In genomic region chr10:127286730-127287129, GRCm38 (mm10) we compare ENCODE assay signal across 8 mouse cellular contexts. TPM values are rescaled to one million over a fixed set of nuclear protein-coding genes. Genes with fewer than 3 reads are reported as not detected.
DNase-seq lines count a peak whose midpoint lies in the region; ATAC-seq and TF ChIP-seq lines count a peak whose summit lies in the region.

No protein-coding gene starts in this region.

- no peak overlapping the region for H3K9ac ChIP-seq in ES-Bruce4 (ENCODE audit: low read depth, poor library complexity, severe bottlenecking)
- 0 out of 2 replicates have a peak overlapping the region, but pooled peaks have one; percentile 22 for H3K9ac ChIP-seq in forebrain, embryonic 15.5 days (replicated peaks)
- no peak overlapping the region for H3K9ac ChIP-seq in liver, embryonic 14.5 days (replicated peaks)

- ATAC-seq in forebrain, embryonic 15.5 days (replicated peaks): no peak
- no peak for ATAC-seq in liver, embryonic 14.5 days (ENCODE audit: insufficient read depth)

- no peak overlapping the region for H3K4me3 ChIP-seq in ES-Bruce4 (ENCODE audit: low read depth, low read length)
- peak overlapping the region; percentile 65 for H3K4me3 ChIP-seq in forebrain, embryonic 15.5 days
- H3K4me3 ChIP-seq in liver, embryonic 14.5 days (ENCODE audit: insufficient read depth in 1 of 2, low read depth in 2 of 2, low read length in 2 of 2): peak overlapping the region in 1 of 2 experiments; percentile 87; a peak in 1 of 4 replicates

- peaks cover 11% of the 10 kb centered on the region for H3K4me1 ChIP-seq in ES-Bruce4 (ENCODE audit: control insufficient read depth, insufficient read depth, low read length)
- peaks cover 46% of the 10 kb centered on the region for H3K4me1 ChIP-seq in forebrain, embryonic 15.5 days
- H3K4me1 ChIP-seq in liver, embryonic 14.5 days (replicated peaks; ENCODE audit: control insufficient read depth in 2 of 2, insufficient read depth in 2 of 2, low read length in 1 of 2): peaks cover 0 to 23% of the 10 kb centered on the region in 2 experiments; a peak in 3 of 4 replicates

- peak overlapping the region; percentile 91 for H3K4me2 ChIP-seq in forebrain, embryonic 15.5 days (replicated peaks)
- peak overlapping the region; percentile 90 for H3K4me2 ChIP-seq in liver, embryonic 14.5 days (ENCODE audit: low read depth)

- H3K27ac ChIP-seq in ES-Bruce4 (ENCODE audit: insufficient read depth, low read length): peak overlapping the region; percentile 10; the same call in 1 of the 2 replicates
- peak overlapping the region; percentile 97; the same call in 1 of the 2 replicates for H3K27ac ChIP-seq in forebrain, embryonic 15.5 days (replicated peaks)
- no peak overlapping the region for H3K27ac ChIP-seq in liver, embryonic 14.5 days

- no peak for TF ChIP-seq EP300 in ES-Bruce4 (IDR thresholded peaks at IDR 0.05; ENCODE audit: insufficient read depth, low read depth, low read length)
- TF ChIP-seq EP300 in liver, embryonic 14.5 days (IDR thresholded peaks at IDR 0.05; ENCODE audit: low read depth): no peak

- TF ChIP-seq CTCF in ES-Bruce4 (IDR thresholded peaks at IDR 0.05; ENCODE audit: low read depth, low read length): no peak
- TF ChIP-seq CTCF in liver, embryonic 14.5 days (IDR thresholded peaks at IDR 0.05; ENCODE audit: low read depth): no peak

- peak; percentile 31 for DNase-seq in embryo, embryonic 10 days (ENCODE audit: low spot score)
- DNase-seq in embryo, embryonic 9.5 days (ENCODE audit: extremely low spot score): no peak
- no peak for DNase-seq in liver, embryonic 14.5 days (ENCODE audit: low read depth in 3 of 3, low spot score in 3 of 3)
- no peak for DNase-seq in urinary bladder, adult 18-20 months (ENCODE audit: low spot score in 2 of 2)
- no peak for DNase-seq in left cerebral cortex, adult 11 months (ENCODE audit: low spot score)
- DNase-seq in spleen, adult 12 weeks (ENCODE audit: low spot score): no peak

- H3K27me3 ChIP-seq in ES-Bruce4 (ENCODE audit: control insufficient read depth, insufficient read depth, low read length, poor library complexity, severe bottlenecking): no peaks in the 10 kb centered on the region
- H3K27me3 ChIP-seq in forebrain, embryonic 15.5 days: no peaks in the 10 kb centered on the region
- no peaks in the 10 kb centered on the region for H3K27me3 ChIP-seq in liver, embryonic 14.5 days (ENCODE audit: control insufficient read depth, insufficient read depth, low read length)

- WGBS in forebrain, embryonic 15.5 days: 50% methylated on average over 7 of the region's 7 CpGs
- 70% methylated on average over 7 of the region's 7 CpGs for WGBS in liver, embryonic 14.5 days (ENCODE audit: insufficient replicate concordance)

- peaks cover 17% of the 10 kb centered on the region for H3K36me3 ChIP-seq in ES-Bruce4 (ENCODE audit: control insufficient read depth, insufficient read depth, low read length, poor library complexity, severe bottlenecking)
- H3K36me3 ChIP-seq in forebrain, embryonic 15.5 days: peaks cover 44% of the 10 kb centered on the region
- peaks cover 43% of the 10 kb centered on the region for H3K36me3 ChIP-seq in liver, embryonic 14.5 days (replicated peaks; ENCODE audit: control insufficient read depth, insufficient read depth, low read depth)

- no peaks in the 10 kb centered on the region for H3K9me3 ChIP-seq in ES-Bruce4 (replicated peaks; ENCODE audit: control insufficient read depth, insufficient read depth, low read length, poor library complexity, severe bottlenecking)
- H3K9me3 ChIP-seq in forebrain, embryonic 15.5 days: no peaks in the 10 kb centered on the region
- no peaks in the 10 kb centered on the region for H3K9me3 ChIP-seq in liver, embryonic 14.5 days (ENCODE audit: control insufficient read depth, low read length)

- TF ChIP-seq POLR2A in ES-Bruce4 (IDR thresholded peaks at IDR 0.05; ENCODE audit: insufficient read depth, low read length): no peak

RNA-seq across cellular contexts. Expression of gene Mbd6, which starts 2.1 kb away (rescaled TPM):
- 26.2 and 26.7 TPM in 2 replicates for polyA plus RNA-seq in ES-Bruce4 (2011; ENCODE audit: insufficient read depth, insufficient read length, low read depth, missing spikeins)
- polyA plus RNA-seq in forebrain, embryonic 15.5 days (2015; fragmentation: Nextera tagmentation; extraction: Ambion mirVana): 17.4 and 17.5 TPM in 2 replicates
- 9.7 and 11.0 TPM in 2 replicates for polyA plus RNA-seq in liver, embryonic 14.5 days (2012; rRNA removed)
- polyA plus RNA-seq in liver, embryonic 14.5 days (2014; fragmentation: Nextera tagmentation; extraction: Ambion mirVana): 5.6 and 6.2 TPM in 2 replicates

RNA-seq across cellular contexts. Expression of gene Dctn2, which starts 20.6 kb away (rescaled TPM):
- 124 and 125 TPM in 2 replicates for polyA plus RNA-seq in ES-Bruce4 (2011; ENCODE audit: insufficient read depth, insufficient read length, low read depth, missing spikeins)
- 320 and 321 TPM in 2 replicates for polyA plus RNA-seq in forebrain, embryonic 15.5 days (2015; fragmentation: Nextera tagmentation; extraction: Ambion mirVana)
- 53.8 and 58.7 TPM in 2 replicates for polyA plus RNA-seq in liver, embryonic 14.5 days (2012; rRNA removed)
- polyA plus RNA-seq in liver, embryonic 14.5 days (2014; fragmentation: Nextera tagmentation; extraction: Ambion mirVana): 59.2 and 64.7 TPM in 2 replicates

RNA-seq across cellular contexts. Expression of gene Kif5a, which starts 23.6 kb away (rescaled TPM):
- polyA plus RNA-seq in ES-Bruce4 (2011; ENCODE audit: insufficient read depth, insufficient read length, low read depth, missing spikeins): 7.3 and 8.0 TPM in 2 replicates
- polyA plus RNA-seq in forebrain, embryonic 15.5 days (2015; fragmentation: Nextera tagmentation; extraction: Ambion mirVana): 76.4 and 80.6 TPM in 2 replicates
- polyA plus RNA-seq in liver, embryonic 14.5 days (2012; rRNA removed): 0.11 and 0.19 TPM in 2 replicates
- 0.01 and 0.03 TPM in 2 replicates for polyA plus RNA-seq in liver, embryonic 14.5 days (2014; fragmentation: Nextera tagmentation; extraction: Ambion mirVana)

RNA-seq across cellular contexts. Expression of gene Mars, which starts 24.9 kb away (rescaled TPM):
- polyA plus RNA-seq in ES-Bruce4 (2011; ENCODE audit: insufficient read depth, insufficient read length, low read depth, missing spikeins): 129 and 136 TPM in 2 replicates
- 130 and 137 TPM in 2 replicates for polyA plus RNA-seq in forebrain, embryonic 15.5 days (2015; fragmentation: Nextera tagmentation; extraction: Ambion mirVana)
- 53.6 and 63.4 TPM in 2 replicates for polyA plus RNA-seq in liver, embryonic 14.5 days (2012; rRNA removed)
- 101 and 115 TPM in 2 replicates for polyA plus RNA-seq in liver, embryonic 14.5 days (2014; fragmentation: Nextera tagmentation; extraction: Ambion mirVana)

RNA-seq across cellular contexts. Expression of gene Arhgap9, which starts 35.0 kb away (rescaled TPM):
- 8.5 and 9.1 TPM in 2 replicates for polyA plus RNA-seq in ES-Bruce4 (2011; ENCODE audit: insufficient read depth, insufficient read length, low read depth, missing spikeins)
- polyA plus RNA-seq in forebrain, embryonic 15.5 days (2015; fragmentation: Nextera tagmentation; extraction: Ambion mirVana): 0.62 and 1.1 TPM in 2 replicates
- 7.3 and 8.8 TPM in 2 replicates for polyA plus RNA-seq in liver, embryonic 14.5 days (2012; rRNA removed)
- polyA plus RNA-seq in liver, embryonic 14.5 days (2014; fragmentation: Nextera tagmentation; extraction: Ambion mirVana): 12.4 and 13.4 TPM in 2 replicates
